ENCODE assay signal across 18 mouse cellular contexts in genomic region chr13:80514171-80514981, GRCm38 (mm10).
DNase-seq lines count a peak whose midpoint lies in the region; ATAC-seq lines count a peak whose summit lies in the region.
"Had no signal": no experiment of that assay in that cellular context is flagged by ENCODE, and none has a peak within 500 bp of the region (broad histone marks: within the 10 kb centered on the region; RNA-seq: fewer than 3 reads in every experiment).

No protein-coding gene starts in this region.

- DNase-seq in hindbrain, embryonic 11.5 days (ENCODE audit: low spot score) = peak; percentile 19
- DNase-seq in hindbrain, embryonic 10.5 days (ENCODE audit: low spot score) = no peak
- peak; percentile 12 for DNase-seq in mesoderm, embryonic 11.5 days (ENCODE audit: low read depth, low spot score)
- no peak for DNase-seq in cerebellum, adult 9-11 months
- DNase-seq in thymus, postnatal 36 days = no peak
- DNase-seq: heart, postnatal 14 days had no signal

- H3K4me1 ChIP-seq in hindbrain, embryonic 11.5 days (replicated peaks; ENCODE audit: control insufficient read depth, insufficient read depth, low read length) = no peaks in the 10 kb centered on the region
- no peaks in the 10 kb centered on the region for H3K4me1 ChIP-seq in hindbrain, embryonic 10.5 days (replicated peaks)
- H3K4me1 ChIP-seq in forebrain, embryonic 15.5 days = peaks cover 6% of the 10 kb centered on the region; the same call in 1 of the 2 replicates
- H3K4me1 ChIP-seq in neural tube, embryonic 14.5 days (ENCODE audit: control insufficient read depth, insufficient read depth, low read length) = 0 out of 2 replicates have a peak, but pooled peaks cover 2% of the 10 kb centered on the region
- H3K4me1 ChIP-seq in intestine, embryonic 15.5 days (replicated peaks) = no peaks in the 10 kb centered on the region
- H3K4me1 ChIP-seq: embryonic facial prominence, embryonic 12.5 days; heart, embryonic 10.5 days; limb, embryonic 13.5 days; liver, embryonic 15.5 days had no signal

- no peaks in the 10 kb centered on the region for H3K9me3 ChIP-seq in hindbrain, embryonic 11.5 days (ENCODE audit: control insufficient read depth, low read length)
- H3K9me3 ChIP-seq in hindbrain, embryonic 10.5 days = no peaks in the 10 kb centered on the region
- no peaks in the 10 kb centered on the region for H3K9me3 ChIP-seq in forebrain, embryonic 15.5 days
- H3K9me3 ChIP-seq in neural tube, embryonic 14.5 days (ENCODE audit: control insufficient read depth, low read length) = no peaks in the 10 kb centered on the region
- no peaks in the 10 kb centered on the region for H3K9me3 ChIP-seq in intestine, embryonic 15.5 days
- H3K9me3 ChIP-seq: embryonic facial prominence, embryonic 12.5 days; heart, embryonic 10.5 days; limb, embryonic 13.5 days; liver, embryonic 15.5 days had no signal

- peak; percentile 87 for ATAC-seq in hindbrain, embryonic 11.5 days (ENCODE audit: low FRiP score)
- ATAC-seq in forebrain, embryonic 15.5 days (replicated peaks) = peak; percentile 74
- ATAC-seq in neural tube, embryonic 14.5 days (ENCODE audit: low read depth) = peak; percentile 77
- no peak for ATAC-seq in intestine, embryonic 15.5 days
- ATAC-seq: activated CD4-positive, CD25-positive, alpha-beta regulatory T cell, adult 4 months; intestine, embryonic 16.5 days had no signal

- no peak overlapping the region for H3K27ac ChIP-seq in hindbrain, embryonic 11.5 days (ENCODE audit: low read depth, low read length)
- H3K27ac ChIP-seq in hindbrain, embryonic 10.5 days = no peak overlapping the region
- H3K27ac ChIP-seq in forebrain, embryonic 15.5 days (replicated peaks) = no peak overlapping the region
- no peak overlapping the region for H3K27ac ChIP-seq in neural tube, embryonic 14.5 days (ENCODE audit: low read depth, low read length)
- no peak overlapping the region for H3K27ac ChIP-seq in intestine, embryonic 15.5 days
- H3K27ac ChIP-seq: embryonic facial prominence, embryonic 12.5 days; heart, embryonic 10.5 days; kidney, postnatal 0 days; left cerebral cortex, adult 2 months; limb, embryonic 13.5 days; liver, embryonic 15.5 days had no signal

- H3K4me2 ChIP-seq in hindbrain, embryonic 11.5 days (replicated peaks; ENCODE audit: low read depth, low read length) = no peak overlapping the region
- H3K4me2 ChIP-seq in forebrain, embryonic 15.5 days (replicated peaks) = no peak overlapping the region
- H3K4me2 ChIP-seq in neural tube, embryonic 14.5 days (ENCODE audit: low read depth, low read length) = no peak overlapping the region
- H3K4me2 ChIP-seq in intestine, embryonic 15.5 days (replicated peaks) = no peak overlapping the region
- H3K4me2 ChIP-seq: embryonic facial prominence, embryonic 12.5 days; limb, embryonic 13.5 days; liver, embryonic 15.5 days had no signal

- 41% methylated on average over 3 of the region's 3 CpGs for WGBS in hindbrain, embryonic 11.5 days
- 53% methylated on average over 3 of the region's 3 CpGs for WGBS in hindbrain, embryonic 10.5 days
- 11% methylated on average over 3 of the region's 3 CpGs for WGBS in forebrain, embryonic 15.5 days
- WGBS in neural tube, embryonic 14.5 days = 16% methylated on average over 3 of the region's 3 CpGs
- WGBS in intestine, embryonic 15.5 days = 55% methylated on average over 3 of the region's 3 CpGs

- no peak overlapping the region for H3K9ac ChIP-seq in hindbrain, embryonic 11.5 days (ENCODE audit: low read depth, low read length)
- no peak overlapping the region for H3K9ac ChIP-seq in forebrain, embryonic 15.5 days (replicated peaks)
- no peak overlapping the region for H3K9ac ChIP-seq in neural tube, embryonic 14.5 days (replicated peaks; ENCODE audit: low read depth, low read length)
- no peak overlapping the region for H3K9ac ChIP-seq in intestine, embryonic 15.5 days
- H3K9ac ChIP-seq: embryonic facial prominence, embryonic 12.5 days; limb, embryonic 13.5 days; liver, embryonic 15.5 days had no signal

- H3K4me3 ChIP-seq in hindbrain, embryonic 11.5 days (ENCODE audit: low read depth, low read length) = no peak overlapping the region
- H3K4me3 ChIP-seq in hindbrain, embryonic 10.5 days = no peak overlapping the region
- H3K4me3 ChIP-seq in forebrain, embryonic 15.5 days = no peak overlapping the region
- H3K4me3 ChIP-seq in neural tube, embryonic 14.5 days (ENCODE audit: low read depth, low read length) = no peak overlapping the region
- no peak overlapping the region for H3K4me3 ChIP-seq in intestine, embryonic 15.5 days (replicated peaks)
- H3K4me3 ChIP-seq: embryonic facial prominence, embryonic 12.5 days; heart, embryonic 10.5 days; left cerebral cortex, adult 2 months; limb, embryonic 13.5 days; liver, embryonic 15.5 days; myocyte had no signal

- no peaks in the 10 kb centered on the region for H3K36me3 ChIP-seq in hindbrain, embryonic 11.5 days (ENCODE audit: control insufficient read depth, insufficient read depth, low read length)
- no peaks in the 10 kb centered on the region for H3K36me3 ChIP-seq in hindbrain, embryonic 10.5 days
- H3K36me3 ChIP-seq in forebrain, embryonic 15.5 days = no peaks in the 10 kb centered on the region
- H3K36me3 ChIP-seq in neural tube, embryonic 14.5 days (ENCODE audit: control insufficient read depth, insufficient read depth, low read length) = no peaks in the 10 kb centered on the region
- no peaks in the 10 kb centered on the region for H3K36me3 ChIP-seq in intestine, embryonic 15.5 days
- H3K36me3 ChIP-seq: embryonic facial prominence, embryonic 12.5 days; heart, embryonic 10.5 days; limb, embryonic 13.5 days; liver, embryonic 15.5 days had no signal

- H3K27me3 ChIP-seq in hindbrain, embryonic 11.5 days (ENCODE audit: control insufficient read depth, insufficient read depth, low read length) = no peaks in the 10 kb centered on the region
- H3K27me3 ChIP-seq in hindbrain, embryonic 10.5 days (ENCODE audit: insufficient read depth, poor library complexity, severe bottlenecking) = no peaks in the 10 kb centered on the region
- H3K27me3 ChIP-seq in forebrain, embryonic 15.5 days = no peaks in the 10 kb centered on the region
- no peaks in the 10 kb centered on the region for H3K27me3 ChIP-seq in neural tube, embryonic 14.5 days (ENCODE audit: control insufficient read depth, insufficient read depth, low read length)
- H3K27me3 ChIP-seq in intestine, embryonic 15.5 days (replicated peaks) = no peaks in the 10 kb centered on the region
- H3K27me3 ChIP-seq: embryonic facial prominence, embryonic 12.5 days; limb, embryonic 13.5 days; liver, embryonic 15.5 days had no signal

Comparison
In these comparisons a context has a peak if more than half of its experiments do, and no peak if none do; other contexts are left out.
1. DNase-seq: peak in hindbrain, embryonic 11.5 days (single experiment) and mesoderm, embryonic 11.5 days (single experiment); none in hindbrain, embryonic 10.5 days (single experiment), cerebellum, adult 9-11 months (single experiment) and thymus, postnatal 36 days (0 of 2).